Mouse (Mus musculus): ENCODE measurements around the gene Map3k7cl. TPM values are rescaled to one million over a fixed set of nuclear protein-coding genes. Genes with fewer than 3 reads are reported as not detected.
A peak's percentile ranks its signal among the peaks of the same experiment; 100 is the strongest.

Gene Map3k7cl
- total RNA-seq (2015) (not detected in 2 replicates), total RNA-seq (2017) (not detected in 2 replicates)

DNA sequence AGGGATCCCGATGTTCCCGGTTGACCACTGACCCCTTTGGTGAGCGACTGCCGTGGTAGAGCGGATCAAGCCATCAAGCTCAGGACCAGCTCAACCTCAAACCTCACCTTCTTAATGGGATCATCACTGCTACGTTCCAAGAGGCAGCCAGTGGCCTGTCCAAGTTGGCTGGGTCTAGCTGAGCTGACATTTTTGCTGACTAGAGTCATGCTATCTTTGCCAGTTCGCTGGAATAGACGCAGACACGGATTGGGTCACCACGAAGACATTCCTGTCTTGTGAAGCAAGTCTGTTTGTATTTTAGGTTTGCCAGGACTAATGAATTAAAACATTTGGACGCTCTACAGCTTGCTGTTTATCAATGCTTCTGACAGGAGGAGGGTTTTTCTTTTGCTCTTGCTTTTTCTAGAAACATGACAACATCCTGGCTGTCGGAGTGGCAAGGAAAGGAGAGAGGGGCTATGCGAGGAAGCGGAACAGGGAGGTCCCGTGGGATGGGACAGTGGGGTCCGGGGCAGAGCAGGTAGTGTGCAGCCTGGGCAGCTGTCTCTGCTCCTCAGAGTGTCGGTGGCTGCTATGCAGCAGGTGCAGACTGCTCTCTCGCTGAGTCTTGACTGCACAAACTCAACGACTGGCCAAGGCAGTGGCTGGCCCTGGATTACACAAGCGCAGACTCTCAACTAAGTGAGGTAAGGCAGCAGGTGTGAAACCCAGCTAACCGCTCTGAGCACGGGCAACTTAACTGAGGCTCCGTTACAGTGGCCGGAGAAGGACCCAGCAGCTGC, at the start of gene Map3k7cl:
Gene Map3k7cl, plus strand, starts transcription at position 424 of the 785 bp plus-strand sequence.
- no peak for ATAC-seq (replicated peaks; ENCODE audit: poor library complexity)

DNA sequence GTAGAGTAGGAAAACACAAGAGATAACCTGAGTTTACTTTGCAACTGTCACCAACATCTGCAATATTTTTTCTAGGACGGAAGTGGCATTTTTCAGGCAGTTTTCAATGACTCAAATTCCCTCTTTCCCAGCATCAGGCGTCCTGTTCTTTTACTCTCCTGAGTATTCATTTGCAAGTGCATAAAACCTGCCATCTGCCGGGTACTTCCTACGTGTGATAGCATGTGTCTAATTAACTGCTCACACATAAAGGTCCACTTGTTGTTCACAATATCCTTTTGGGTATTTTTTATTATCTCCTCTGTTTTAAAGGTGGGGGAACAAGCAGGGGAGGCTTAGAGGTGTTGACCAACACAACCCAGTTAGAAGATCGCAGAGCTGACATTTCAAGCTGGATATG, 41.4 kb upstream of the Map3k7cl start:
- no peak for ATAC-seq (replicated peaks; ENCODE audit: poor library complexity)

DNA sequence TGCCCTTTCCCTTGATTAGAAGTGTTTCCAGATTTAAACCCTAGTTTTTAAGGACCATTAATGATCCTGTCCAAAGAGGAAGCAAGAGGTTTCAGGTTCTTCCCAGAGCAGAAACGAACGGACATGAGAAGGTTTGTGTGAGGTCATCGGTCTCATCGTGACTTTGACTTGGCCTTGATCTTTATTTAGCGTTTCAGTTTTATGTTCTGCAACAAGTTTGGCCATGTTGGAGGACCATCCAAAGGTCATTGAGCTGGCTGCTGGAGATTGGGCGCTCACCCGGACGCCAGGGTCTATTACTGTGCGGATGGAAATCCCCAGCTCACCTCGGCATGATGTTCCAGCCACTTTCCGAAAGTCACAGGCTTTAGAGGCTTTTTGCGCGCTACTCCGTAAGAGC, 40.8 kb upstream of the Map3k7cl start:
- ATAC-seq (replicated peaks; ENCODE audit: poor library complexity) = no peak

DNA sequence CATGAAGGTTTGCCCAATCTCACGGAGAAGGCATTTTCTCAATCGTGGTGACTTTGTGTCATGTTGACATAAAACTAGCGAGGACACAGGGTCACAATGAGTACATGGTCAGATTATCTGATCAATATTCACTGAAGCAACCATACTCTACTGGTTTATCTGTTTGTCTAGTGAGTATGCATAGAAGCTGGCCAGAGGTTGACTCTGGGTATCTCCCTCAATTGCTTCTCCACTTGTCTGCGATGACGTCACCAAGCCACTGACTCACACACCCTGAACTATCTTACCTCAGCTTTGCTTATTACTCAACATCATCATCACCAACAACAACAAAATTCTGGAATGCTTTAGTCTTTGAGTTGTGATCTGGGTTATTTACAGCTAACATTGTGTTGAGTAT, 28.9 kb upstream of the Map3k7cl start:
- no peak for ATAC-seq (replicated peaks; ENCODE audit: poor library complexity)

DNA sequence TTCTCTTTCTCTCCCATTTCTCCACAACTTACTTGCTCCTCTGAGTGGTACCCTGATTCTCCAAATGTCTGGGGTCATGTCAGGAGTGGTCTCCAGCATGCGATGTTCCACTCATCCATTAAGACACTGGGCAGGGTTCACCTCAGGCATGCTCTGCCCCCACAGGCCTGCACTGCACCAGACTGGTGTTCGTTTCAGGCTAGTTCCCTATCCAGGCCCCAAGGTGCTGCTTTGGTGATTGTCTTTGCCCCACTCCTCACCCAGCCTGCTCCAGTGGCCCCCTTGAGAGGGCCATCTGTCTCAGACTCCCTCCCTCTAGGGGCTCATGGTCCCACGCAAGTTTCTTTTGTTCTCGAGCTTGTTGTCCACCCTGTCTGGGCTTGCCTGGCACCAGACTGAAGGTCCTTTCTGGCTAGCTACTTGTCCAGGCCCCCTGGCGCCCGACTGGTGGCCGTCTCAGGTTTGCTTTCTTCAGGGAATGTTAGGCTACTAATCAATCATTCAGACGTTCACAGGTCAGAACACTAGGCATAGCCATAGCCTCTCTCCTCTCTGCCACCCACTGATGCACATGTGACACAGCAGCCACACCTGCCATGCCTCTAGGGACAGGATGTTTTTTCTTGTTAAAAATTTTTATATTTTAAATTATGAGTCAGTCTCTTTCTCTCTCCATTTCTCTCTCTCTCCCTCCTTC, 25.4 kb upstream of the Map3k7cl start:
- no peak for ATAC-seq (replicated peaks; ENCODE audit: poor library complexity)

DNA sequence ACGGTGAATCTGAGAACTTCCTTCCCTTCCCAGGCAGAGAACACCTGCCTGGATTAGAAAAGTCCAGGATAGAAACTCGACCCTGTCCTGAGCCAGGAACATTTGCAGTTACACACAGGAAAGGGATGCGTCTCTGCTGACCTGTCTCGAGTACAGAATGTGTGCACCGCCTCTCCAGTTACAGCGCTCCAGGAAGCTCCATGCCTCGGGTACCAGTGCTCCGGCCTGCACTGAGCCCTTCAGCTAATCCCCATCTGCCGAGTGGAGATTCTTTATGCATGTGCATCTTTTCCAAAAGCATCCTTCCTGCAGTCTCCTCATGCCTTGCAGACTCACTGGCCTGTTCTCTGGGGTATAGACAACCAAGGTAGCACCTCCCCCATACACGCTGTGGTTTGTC, 24.4 kb upstream of the Map3k7cl start:
- no peak for ATAC-seq (replicated peaks; ENCODE audit: poor library complexity)

DNA sequence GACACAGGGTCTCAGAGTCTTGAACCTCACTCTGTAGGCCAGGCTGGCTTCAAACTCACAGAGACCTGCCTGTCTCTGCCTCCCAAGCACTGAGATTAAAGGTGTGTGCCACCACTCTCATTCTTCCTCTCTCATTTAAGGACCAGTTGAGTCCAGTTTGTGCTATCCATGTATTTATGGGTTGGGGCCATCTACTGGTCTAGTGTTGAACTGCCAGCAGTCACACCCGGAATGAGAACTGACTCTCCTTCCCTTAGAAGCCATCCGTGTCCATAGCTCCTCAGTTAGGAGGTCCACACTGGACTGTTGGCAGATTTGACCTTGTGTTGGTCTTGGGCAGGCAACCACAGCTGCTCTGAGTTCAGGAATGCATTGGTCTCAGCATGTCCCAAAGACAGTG, 4.8 kb upstream of the Map3k7cl start:
- peak; percentile 95 for ATAC-seq (replicated peaks; ENCODE audit: poor library complexity)

DNA sequence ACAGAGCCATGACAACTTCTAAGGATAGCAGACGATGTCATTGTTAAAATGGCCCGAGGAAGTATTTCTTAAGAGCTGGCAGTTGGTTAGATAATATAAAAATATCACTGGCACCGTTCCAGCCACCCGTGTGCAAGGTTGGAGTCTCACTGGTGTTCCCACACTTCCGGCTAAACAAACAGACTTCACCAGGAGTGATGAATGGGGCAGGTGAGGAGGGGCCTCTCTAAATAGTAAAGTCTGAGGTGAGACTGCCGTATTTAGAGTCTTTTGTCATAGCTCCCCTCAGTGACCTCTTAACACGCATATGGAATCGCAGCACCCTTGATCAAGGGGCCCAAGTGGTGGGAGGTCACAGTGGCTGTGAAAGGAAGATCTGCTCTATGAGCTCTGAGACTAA, 3.2 kb downstream of the Map3k7cl start:
- ATAC-seq (replicated peaks; ENCODE audit: poor library complexity) = no peak

DNA sequence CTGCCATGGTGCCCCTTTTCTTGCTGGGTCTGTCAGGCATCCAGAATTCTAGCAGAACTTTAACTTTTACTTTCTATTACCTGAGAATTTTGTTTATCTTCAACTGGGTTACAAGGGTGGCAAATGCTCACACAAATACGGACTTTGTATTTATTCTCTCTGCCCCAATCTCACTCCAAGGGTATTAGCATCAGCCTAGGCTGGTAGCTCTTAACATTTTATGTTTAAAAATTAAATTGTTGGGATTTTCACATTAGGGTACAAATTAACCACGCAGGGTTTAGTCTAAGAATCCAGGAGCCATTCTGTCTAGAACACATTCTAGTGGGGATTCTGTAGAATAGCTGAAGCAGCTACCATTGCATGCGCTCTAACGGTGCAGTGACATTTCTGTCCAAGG, 8.4 kb downstream of the Map3k7cl start:
- ATAC-seq (replicated peaks; ENCODE audit: poor library complexity) = no peak

DNA sequence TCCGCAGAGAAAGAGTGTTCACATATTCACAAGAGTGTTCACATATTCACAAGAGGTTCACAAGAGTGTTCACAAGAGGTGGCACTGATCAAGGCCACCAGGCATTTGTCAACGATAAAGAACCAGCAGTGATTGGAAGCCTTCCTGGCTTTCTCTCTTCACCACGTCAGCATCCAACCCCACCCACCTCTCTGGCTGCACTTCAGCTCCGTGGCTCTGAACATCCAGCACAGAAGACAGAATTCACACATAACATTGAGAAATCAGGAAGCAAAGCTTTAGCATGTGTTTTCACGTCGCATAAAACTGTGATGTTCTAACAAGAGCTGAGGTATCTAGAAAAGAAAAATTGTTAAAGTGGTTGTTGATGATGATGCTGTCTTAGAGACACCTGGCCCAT, 10.4 kb downstream of the Map3k7cl start:
- ATAC-seq (replicated peaks; ENCODE audit: poor library complexity) = no peak

DNA sequence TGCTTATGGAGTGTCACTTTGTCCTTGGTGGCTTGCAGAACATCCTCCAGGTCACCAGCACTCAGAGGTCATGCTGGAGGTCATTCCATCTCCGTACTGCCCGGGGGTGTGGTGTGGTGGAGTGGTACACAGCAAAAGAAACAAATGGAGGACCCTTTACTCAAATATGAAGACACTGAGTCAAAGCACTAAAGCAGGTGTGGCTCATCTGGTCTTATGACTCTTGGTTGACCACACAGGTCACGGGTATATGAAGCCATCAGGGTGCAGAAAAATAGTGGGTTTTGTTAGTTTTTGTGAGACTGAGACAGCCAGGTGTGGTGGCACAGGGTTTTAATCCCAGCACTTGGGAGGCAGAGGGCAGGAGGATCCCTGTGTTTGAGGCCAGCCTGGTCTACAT, 11.4 kb downstream of the Map3k7cl start:
- no peak for ATAC-seq (replicated peaks; ENCODE audit: poor library complexity)

DNA sequence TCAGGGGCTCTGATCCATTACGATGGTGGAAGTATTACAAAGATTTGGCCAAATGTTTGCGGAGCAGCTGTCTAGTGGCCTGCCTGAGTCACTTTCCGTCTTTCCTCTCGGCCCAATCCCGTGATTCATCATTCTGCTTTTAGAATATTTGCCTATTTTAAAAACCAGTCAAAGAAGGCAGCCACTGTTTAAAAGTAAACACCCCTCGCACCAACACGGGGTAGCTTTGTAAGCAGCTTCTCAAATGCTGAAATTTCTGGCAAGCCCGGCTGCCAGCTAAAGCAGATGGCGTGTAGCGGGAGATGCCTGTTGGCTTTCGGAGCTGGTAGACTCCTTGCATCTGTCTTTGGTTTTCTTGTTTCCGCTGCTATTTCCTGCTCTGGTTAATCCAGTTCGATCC, 14.4 kb downstream of the Map3k7cl start:
- ATAC-seq (replicated peaks; ENCODE audit: poor library complexity) = no peak

DNA sequence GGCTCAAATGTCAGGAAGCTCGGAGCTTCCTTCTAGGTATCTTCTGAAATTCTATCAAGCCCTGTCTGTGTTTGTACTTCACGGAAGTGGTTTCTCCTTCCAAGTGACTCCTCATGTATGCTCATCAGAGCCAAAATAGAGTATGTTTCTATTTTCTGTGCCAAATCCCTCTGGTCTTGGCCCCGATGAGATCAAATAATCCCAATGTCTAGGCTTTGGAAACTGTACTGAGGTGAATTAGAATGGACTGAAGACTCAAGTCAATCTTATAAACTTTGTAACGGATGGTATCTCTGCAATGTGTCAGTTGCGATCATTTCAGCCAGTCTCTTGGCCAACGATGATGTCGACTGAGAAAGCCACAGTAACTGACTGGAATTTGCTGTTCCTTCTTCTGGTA, 15.1 kb downstream of the Map3k7cl start:
- no peak for ATAC-seq (replicated peaks; ENCODE audit: poor library complexity)

DNA sequence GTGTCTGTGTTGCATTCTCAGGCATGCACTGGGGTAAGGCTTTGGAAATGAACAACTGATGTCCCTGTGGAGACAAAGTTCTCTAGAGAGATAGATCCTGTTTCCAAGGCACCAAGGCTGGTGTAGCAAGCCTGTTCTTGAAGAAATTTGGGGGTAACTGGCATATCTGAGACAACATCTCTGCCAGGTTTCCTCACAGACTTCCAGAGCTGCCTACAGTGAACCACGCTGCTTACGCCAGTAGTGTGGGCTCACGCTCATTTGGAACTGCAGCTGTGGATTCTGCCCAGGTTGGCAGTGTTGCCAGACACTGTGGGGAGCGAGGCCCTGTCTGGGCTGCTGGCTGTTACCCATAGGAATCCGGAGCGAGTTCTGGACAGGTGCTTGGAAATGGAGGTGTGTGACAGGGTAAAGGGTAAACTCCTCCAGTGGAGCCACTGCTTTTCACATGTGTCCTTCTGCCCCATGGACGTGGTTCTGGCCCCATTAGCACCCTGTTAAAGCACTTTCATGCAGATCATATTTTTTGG, 16.5 kb downstream of the Map3k7cl start:
- no peak for ATAC-seq (replicated peaks; ENCODE audit: poor library complexity)

DNA sequence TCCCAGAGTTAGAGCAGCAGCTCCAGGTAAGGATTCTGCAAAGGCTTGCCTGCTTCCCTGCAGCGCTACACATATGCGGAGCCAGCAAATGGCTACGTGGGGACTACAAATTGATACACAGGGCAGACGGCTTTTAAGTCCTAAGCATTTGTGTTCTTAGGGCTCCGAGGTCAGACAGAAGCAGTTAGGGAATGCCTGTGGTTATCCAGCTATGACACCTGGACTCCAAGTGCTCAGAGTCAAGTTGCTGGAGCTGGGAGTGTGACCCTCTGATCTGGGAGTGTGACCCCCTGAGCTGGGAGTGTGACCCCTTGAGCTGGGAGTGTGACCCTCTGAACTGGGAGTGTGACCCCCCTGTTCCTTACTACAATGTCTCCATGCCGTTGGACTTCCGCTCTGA, 17.2 kb downstream of the Map3k7cl start:
- ATAC-seq (replicated peaks; ENCODE audit: poor library complexity) = no peak

DNA sequence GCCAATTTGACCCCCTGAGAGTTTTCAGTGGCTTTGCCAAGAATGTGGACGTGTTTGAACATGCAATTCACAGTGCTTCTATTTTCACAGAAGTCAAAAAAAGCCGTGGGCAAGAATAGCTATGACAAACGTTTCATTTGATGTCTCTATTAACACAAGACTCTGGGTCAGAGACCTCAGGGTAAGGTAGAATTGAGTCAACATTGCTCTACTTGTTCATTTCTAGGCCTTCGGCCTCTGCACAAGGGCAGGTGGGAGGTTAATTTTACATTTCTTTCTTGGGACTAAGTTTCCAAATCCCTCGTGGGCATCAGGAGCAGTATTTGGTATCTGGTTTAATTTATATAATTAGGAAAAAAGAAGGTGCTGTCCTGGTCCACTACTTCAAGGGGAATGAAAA, 20.3 kb downstream of the Map3k7cl start:
- ATAC-seq (replicated peaks; ENCODE audit: poor library complexity) = no peak

DNA sequence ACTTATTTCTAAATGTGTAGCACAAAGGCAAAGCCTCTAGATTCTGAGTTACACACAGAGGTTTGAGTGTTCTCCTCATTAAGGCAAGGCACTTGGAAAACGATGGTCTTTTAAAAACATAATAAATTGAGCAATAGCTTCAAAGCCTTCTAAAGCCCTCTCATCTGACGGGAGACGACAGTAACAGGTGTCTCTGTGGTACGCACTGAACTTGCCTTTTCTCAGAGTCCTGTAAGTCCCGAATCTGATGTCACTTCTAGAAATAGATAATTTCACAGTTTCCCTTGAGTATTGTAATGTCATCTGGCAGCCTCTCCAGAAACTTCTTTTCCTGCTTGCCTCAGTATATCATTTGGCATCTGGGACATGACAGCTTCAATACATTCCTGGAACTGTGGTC, 21.0 kb downstream of the Map3k7cl start:
- ATAC-seq (replicated peaks; ENCODE audit: poor library complexity) = no peak

DNA sequence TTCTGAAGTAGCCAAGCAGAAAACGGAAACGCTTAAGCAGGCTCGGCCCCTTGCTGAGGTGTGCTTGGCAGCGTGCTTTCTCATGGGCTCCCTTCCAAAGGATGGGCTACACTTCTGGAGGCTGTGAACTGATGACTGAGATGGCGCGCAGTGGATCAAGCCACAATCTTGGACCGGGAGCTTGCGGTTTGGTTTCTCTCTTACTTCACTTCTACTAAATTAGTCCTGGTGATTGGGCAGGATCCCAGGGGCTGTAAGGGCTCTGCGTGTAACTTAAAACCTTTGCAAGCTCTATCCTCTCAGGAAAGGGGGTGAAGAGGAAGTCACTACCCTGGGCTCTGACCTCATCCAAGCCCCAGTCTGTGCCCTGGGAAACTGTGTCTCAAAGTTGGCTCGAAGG, 22.5 kb downstream of the Map3k7cl start:
- peak; percentile 87 for ATAC-seq (replicated peaks; ENCODE audit: poor library complexity)

DNA sequence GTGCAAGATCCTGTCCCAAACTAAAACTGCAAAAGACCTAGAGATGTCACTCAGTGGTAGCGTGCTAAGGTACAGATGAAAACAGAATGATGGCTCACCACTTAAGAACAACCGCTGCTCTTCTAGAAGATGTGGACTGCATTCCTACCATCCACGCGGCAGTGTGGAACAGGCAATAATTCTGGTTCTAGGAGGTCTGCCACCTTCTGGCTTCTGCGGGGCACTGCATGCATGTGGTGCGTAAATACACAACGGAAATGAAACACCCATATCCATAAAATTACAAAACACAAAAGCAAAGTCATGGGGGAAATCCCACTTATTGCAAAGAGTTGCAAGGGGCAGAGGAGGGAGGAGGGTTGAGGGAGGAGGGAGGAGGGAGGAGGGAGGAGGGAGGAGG, 25.8 kb downstream of the Map3k7cl start:
- peak; percentile 56 for ATAC-seq (replicated peaks; ENCODE audit: poor library complexity)

DNA sequence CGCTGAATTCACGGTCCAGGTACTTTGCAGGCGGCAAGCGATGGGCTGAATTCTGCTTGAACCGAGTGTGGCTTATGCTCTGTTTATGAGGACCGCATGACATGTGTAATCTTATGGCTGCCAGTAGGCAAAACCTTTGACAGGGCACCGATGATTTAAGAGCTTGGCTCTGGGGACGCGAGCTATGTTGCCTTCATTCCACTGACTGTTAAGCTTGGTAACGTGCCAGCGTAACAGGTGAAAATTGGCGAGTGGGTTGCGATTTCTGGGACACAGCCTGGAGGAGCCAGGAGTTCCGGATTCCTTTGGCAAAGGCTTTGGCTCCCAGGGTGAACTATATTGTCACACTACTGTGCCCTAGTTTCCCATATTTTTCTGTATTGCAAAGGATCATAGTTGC, 26.3 kb downstream of the Map3k7cl start:
- ATAC-seq (replicated peaks; ENCODE audit: poor library complexity) = no peak

DNA sequence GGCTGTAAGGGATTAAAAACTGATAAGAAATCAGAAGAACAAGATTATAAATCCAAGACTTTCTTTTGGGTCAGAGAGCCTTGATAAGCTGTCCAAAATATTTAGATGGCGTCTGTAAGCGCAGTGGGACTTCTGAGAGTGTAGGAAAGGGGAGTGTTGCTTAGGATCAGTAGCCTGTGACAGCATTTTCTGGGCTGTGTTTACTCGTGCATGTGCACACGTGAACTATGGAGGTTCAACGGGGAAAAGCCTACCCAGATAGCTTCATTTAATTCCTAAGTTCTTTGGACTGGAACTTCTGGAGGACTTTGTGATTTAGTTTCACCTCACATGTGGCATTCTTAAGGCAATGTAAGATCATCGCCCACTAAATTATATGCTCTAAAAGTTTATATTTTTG, 29.6 kb downstream of the Map3k7cl start:
- no peak for ATAC-seq (replicated peaks; ENCODE audit: poor library complexity)

DNA sequence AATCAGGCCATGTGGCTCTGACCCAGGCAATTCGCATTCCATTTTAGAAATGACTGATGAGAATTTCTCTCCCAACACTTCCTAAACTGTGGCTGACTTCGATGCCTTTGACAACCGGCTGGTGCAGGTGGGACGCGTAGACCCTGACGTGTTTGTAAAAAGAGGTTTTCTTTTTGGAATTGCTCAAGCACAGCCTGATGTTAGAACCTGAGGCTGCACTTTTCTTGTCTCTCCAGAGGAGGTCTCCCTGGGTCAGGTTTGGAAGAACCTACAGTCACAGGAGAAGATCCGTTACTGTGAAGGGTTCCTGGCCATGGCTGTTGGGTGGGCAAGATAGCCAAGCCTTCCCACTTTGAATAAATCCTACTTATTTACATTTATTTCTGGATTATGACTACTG, 31.5 kb downstream of the Map3k7cl start:
- peak; percentile 84 for ATAC-seq (replicated peaks; ENCODE audit: poor library complexity)

Measured in megakaryocyte progenitor cell, adult 5-6 weeks (primary cell).